7 mouse cellular contexts compared by ENCODE assay signal in genomic region chr19:45235331-45235741, GRCm38 (mm10). TPM values are rescaled to one million over a fixed set of nuclear protein-coding genes. Genes with fewer than 3 reads are reported as not detected.
DNase-seq lines count a peak whose midpoint lies in the region; ATAC-seq and TF ChIP-seq lines count a peak whose summit lies in the region.

No protein-coding gene starts in this region.

- no peak for TF ChIP-seq CTCF in testis, adult 2 months (IDR thresholded peaks at IDR 0.05; ENCODE audit: control insufficient read depth, insufficient read depth, insufficient replicate concordance, low read depth, low read length)

- H3K36me3 ChIP-seq in testis, adult 2 months (ENCODE audit: control insufficient read depth, insufficient read depth, low read length) = no peaks in the 10 kb centered on the region
- H3K36me3 ChIP-seq in liver, embryonic 12.5 days = no peaks in the 10 kb centered on the region

- H3K27ac ChIP-seq in testis, adult 2 months (ENCODE audit: control insufficient read depth, insufficient read depth, low read depth, low read length) = no peak overlapping the region
- H3K27ac ChIP-seq in liver, embryonic 12.5 days = no peak overlapping the region

- H3K4me1 ChIP-seq in testis, adult 2 months (ENCODE audit: control insufficient read depth, insufficient read depth, low read length) = peaks cover 27% of the 10 kb centered on the region
- peaks cover 34% of the 10 kb centered on the region for H3K4me1 ChIP-seq in liver, embryonic 12.5 days

- H3K4me2 ChIP-seq in liver, embryonic 12.5 days = peak overlapping the region; percentile 57

- no peak overlapping the region for H3K9ac ChIP-seq in liver, embryonic 12.5 days

- H3K9me3 ChIP-seq in liver, embryonic 12.5 days (replicated peaks) = no peaks in the 10 kb centered on the region

- no peak for DNase-seq in testis, postnatal 14 days (ENCODE audit: low spot score)
- peak; percentile 77 for DNase-seq in gastrocnemius, postnatal 25 days
- no peak for DNase-seq in frontal cortex, postnatal 25 days (ENCODE audit: low spot score in 2 of 2)
- no peak for DNase-seq in ovary, adult 18-20 months (ENCODE audit: low spot score)
- no peak for DNase-seq in layer of hippocampus, postnatal 36 days

- peak overlapping the region; percentile 19; the same call in 1 of the 2 replicates for H3K4me3 ChIP-seq in testis, adult 2 months (ENCODE audit: control insufficient read depth, low read depth, low read length)
- H3K4me3 ChIP-seq in liver, embryonic 12.5 days = peak overlapping the region; percentile 31

- peaks cover 33% of the 10 kb centered on the region for H3K27me3 ChIP-seq in testis, adult 2 months (ENCODE audit: control insufficient read depth, insufficient read depth, low read length)
- peaks cover 99% of the 10 kb centered on the region for H3K27me3 ChIP-seq in liver, embryonic 12.5 days (replicated peaks)

- ATAC-seq in liver, embryonic 12.5 days = no peak

- TF ChIP-seq POLR2A in testis, adult 2 months (IDR thresholded peaks at IDR 0.05; ENCODE audit: control insufficient read depth, low read depth, low read length) = no peak

- 2% methylated on average over 47 of the region's 53 CpGs for WGBS in liver, embryonic 12.5 days (ENCODE audit: insufficient replicate concordance)

RNA-seq across cellular contexts. Expression of gene Lbx1, which starts 0.3 kb away (rescaled TPM):
- not detected in 2 replicates for polyA plus RNA-seq in testis, adult 2 months (2012; rRNA removed)
- total RNA-seq in gastrocnemius, postnatal 25 days (2021) = 10 to 100 TPM; 34.0 to 41.1 TPM
- 0.07 and 0.08 TPM in 2 replicates for polyA plus RNA-seq in liver, embryonic 12.5 days (2016; fragmentation: Nextera tagmentation; extraction: Ambion mirVana)
- total RNA-seq in layer of hippocampus, postnatal 36 days (2021) = not detected

Comparison
In these comparisons a context has a peak if more than half of its experiments do, and no peak if none do; other contexts are left out.
1. RNA of gene Lbx1, which starts 0.3 kb away (total RNA-seq): 34.0 to 41.1 TPM in gastrocnemius, postnatal 25 days; not detected in layer of hippocampus, postnatal 36 days; every median in the first group is over 10 times any median in the second.